Mouse (Mus musculus): ENCODE measurements around the gene Hoxc4.

Gene Hoxc4

DNA sequence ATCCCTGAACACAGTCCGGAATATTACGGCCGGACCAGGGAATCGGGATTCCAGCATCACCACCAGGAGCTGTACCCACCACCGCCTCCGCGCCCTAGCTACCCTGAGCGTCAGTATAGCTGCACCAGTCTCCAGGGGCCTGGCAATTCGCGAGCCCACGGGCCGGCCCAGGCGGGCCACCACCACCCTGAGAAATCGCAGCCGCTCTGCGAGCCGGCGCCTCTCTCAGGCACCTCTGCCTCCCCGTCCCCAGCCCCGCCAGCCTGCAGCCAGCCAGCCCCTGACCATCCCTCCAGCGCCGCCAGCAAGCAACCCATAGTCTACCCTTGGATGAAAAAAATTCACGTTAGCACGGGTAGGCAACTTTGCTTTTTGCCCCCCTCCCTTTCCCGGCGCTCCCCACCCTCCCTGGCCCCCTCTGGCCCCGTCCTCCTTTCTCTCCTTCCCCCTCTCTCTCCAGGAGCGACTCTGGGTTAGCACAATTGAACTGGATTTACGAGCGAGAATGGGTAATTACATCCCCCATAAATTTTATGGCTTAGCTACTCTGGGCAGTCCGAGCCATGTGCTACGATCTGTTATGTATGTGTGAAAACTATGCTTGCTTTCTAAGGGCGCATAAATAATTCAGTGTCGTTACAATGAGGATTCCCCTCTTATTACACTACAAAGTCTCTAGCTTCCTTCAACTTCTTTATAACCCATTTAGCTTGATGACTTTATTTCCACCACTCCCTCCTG, 16.2 kb downstream of the Hoxc4 start:
- CTCF ChIA-PET = no interaction called here

DNA sequence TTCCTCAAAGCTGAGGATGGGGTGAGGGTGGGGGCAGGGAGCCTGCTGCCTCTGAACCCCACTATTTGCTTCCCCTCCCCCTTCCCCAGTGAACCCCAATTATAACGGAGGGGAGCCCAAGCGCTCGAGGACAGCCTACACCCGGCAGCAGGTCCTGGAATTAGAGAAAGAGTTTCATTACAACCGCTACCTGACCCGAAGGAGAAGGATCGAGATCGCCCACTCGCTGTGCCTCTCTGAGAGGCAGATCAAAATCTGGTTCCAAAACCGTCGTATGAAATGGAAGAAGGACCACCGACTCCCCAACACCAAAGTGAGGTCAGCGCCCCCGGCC, 16.8 kb downstream of the Hoxc4 start:
- CTCF ChIA-PET = no interaction called here

DNA sequence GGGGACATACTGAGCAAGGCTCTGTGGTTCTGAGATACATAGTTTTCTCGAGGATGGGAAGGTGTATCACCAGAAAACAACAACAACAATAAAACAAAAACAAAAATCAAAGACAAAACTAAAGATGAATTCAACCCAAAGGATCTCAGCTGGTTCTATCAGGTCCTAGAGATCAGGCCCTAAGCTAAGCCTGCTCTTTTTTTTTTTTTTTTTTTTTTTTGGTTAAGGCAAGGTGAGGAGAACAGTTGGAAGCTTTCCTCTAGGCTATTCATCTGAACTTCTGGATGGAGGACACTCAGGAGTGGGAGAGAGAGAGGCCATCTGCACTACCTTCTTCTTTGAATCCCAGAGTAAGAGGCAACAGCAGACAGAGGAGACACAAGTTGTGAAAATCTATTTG, 18.8 kb downstream of the Hoxc4 start:
- CTCF ChIA-PET = no interaction called here

DNA sequence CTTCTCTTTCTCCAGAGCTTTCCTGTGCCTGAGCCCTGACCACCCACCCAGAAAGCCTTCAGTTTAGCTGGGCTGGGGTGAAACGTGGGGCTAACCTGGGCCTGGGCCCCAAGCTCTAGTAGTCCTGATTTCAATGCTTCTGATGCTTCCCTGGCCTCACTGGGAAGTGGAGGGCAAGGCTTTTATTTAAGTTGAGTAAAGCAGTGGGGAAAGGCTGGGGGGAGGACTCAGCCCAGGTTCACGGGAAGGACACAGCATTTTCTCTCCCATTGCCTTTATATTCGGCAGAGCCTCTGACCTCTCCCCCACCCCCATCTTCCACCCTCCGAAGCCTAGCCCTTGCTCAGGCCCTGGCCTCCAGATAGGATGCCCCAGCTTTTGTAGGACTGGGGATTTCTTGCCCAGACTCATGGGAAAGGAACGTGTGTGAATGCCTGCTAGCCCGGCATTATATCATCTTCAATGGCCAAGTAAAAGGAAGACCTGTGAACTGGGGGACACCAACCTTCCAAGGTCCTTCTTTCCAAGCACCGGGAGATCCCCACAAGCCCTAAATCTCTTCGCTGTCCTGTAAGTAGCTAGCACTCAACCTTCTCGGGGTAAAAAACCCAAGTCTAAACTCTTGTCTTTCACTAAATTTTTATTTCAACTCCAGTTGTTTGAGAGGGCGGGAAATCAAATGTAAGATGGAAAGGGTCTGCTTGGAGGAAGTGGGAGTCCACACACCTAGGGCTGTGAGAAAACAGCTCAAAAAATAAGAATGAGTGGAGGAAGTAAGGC, 20.2 kb downstream of the Hoxc4 start:
- CTCF ChIA-PET = no interaction called here

DNA sequence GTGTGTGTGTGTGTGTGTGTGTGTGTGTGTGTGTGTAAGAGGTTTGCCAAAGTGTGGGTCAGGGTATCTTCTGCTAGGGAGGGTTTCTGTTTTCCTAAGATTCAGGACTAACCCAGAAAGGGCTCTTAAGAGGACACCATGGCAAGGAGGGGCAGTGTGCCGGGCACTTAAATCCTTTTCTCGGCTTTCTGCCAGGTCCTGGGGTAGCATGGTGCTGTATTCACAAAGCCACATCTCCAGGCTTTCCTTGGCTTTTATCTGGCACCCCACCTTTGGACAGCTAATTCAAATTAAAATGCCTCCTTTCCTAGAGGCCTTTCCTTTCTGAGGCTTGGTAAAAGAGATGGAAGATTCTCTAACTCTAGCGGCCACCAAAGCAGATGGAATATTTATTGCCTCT, 20.9 kb downstream of the Hoxc4 start:
- CTCF ChIA-PET = no interaction called here

DNA sequence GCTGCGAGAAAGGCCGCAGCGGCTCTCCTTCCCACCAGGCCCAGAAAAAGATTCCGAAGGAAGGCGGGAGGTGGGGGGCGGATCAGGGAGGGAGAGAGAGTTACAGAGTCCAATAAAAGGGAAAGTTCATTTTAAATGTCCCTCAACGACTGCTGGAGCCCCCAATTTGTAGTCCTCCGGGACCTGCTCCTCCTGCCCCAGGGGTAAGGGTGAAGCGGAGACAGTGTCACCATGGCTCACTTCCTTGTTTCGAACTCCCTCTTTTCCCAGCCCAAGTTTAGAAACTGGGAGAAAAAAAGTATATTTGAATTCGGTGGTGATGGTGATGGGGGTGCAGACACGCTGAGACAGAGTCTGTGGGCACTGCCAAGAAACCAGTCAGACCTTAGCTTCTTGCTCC, 21.9 kb downstream of the Hoxc4 start:
- CTCF ChIA-PET = no interaction called here

DNA sequence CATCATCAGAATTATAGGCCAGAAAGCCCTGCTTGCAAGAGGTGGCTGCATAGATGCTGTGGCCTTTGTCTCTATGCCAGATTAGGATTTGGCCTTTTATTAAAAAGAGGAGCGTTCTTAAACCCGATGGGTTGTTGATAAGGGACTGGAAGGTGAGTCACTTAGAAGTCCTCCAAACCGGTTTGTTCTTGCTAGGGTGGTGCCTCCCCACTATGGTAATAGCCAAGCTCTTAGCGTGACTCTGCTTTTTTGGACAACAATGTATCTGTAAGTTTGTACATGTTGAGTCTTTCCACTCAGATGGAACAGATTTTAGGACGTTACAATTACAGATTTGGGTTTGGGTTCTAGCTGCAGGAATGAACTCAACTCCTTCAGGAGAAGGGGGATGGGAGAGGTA, 22.9 kb downstream of the Hoxc4 start:
- CTCF ChIA-PET = interaction anchor here (0.5 kb wide), 1 partner anchor 18 kb away, joined by 3 read pairs; no protein-coding TSS in a partner anchor

DNA sequence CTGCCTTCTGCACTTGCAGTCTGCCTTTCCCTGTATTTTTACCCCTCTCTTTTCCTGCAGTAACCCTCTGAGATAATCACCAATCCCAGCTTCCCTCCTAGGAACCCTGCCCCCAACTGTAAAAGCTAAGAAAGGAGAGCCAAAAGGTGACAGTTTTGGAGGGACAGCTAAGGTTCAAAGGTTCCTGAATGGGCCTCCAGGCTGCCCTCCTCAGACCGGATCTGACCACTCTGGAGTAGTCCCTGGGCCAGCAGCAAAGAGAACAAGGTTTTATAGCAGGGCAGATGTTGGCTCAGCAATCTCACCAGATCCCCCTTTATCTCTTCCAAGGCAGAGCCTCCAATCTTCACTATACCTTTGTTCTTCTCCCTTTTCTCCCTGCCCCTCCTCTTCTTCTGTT, 23.5 kb downstream of the Hoxc4 start:
- CTCF ChIA-PET = no interaction called here

DNA sequence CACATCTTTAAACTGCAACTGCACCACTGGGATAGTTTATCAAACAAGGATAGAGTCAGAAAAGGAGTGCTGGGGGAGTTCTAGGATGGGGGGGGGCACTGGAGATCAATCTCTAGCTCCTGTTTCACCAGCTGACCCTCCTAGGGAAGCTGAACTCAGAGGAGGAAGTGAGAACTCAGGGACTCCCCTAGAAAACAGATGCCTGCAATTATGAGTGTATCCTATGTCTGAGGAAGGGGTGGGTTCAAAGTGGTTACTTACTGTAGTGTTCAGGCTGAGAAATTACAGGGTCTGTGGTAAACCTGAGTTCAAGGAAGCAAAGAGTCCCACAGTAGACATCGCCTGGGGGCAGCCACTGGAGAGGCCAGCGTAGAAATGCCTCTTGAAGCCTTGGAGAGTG, 32.9 kb downstream of the Hoxc4 start:
- CTCF ChIA-PET = no interaction called here

DNA sequence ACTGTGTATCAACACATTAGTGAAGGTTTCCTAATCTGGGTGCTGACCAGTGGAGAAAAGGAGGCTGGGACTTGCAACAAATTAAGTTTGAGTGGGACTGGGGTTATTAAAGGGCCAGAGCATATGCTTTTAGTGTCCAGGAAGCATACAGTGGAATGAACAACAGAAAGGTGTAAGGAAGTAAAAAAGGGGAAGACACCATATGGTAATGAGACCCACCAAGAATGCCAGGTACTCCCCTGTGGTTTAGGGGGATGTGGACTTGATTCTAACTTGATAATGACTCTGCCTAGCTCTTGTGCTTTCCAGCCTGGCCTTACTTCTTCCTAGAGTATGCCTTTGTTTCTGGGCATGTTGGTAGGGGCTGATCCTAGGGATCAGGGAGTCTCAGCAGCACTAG, 34.5 kb downstream of the Hoxc4 start:
- CTCF ChIA-PET = no interaction called here

DNA sequence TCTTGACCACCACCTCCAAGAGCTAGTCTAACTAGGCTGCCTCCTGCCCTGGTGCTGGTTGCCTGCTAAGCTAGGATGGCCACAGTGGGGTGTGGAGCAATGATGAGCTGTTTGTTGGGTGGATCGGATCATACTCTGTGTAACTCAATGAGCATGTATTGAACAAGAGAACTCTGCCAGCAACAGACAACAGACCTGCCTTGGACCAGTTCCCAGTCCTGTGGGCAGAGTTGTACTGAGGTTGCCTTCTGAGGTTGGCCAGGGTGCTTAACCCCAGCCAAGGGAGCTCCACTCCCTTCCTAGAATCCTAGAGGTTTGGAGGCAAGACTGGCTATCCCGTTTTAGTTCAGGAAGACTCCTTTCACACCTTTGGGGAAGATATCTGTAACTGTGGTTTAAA, 37.7 kb downstream of the Hoxc4 start:
- CTCF ChIA-PET = no interaction called here

DNA sequence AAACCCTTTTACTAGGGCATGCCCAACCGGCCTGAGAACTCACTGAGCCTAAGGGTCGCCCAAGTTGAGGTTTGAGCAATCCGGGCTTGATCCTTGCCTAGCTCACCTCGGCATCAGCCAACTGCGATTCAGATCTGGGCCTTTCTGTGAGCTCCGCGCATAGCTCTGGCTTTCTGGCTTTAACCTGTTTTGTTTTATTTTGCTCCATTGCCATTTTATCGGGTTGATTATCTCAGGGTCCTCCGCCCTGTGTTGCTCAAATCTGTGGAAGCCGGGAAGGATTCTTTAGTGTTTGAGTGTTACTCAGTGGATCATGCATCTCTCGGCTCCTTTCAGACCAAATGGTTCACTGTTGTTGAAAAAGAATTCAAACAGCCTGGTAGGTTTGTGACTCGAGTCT, 40.0 kb downstream of the Hoxc4 start:
- CTCF ChIA-PET = no interaction called here

DNA sequence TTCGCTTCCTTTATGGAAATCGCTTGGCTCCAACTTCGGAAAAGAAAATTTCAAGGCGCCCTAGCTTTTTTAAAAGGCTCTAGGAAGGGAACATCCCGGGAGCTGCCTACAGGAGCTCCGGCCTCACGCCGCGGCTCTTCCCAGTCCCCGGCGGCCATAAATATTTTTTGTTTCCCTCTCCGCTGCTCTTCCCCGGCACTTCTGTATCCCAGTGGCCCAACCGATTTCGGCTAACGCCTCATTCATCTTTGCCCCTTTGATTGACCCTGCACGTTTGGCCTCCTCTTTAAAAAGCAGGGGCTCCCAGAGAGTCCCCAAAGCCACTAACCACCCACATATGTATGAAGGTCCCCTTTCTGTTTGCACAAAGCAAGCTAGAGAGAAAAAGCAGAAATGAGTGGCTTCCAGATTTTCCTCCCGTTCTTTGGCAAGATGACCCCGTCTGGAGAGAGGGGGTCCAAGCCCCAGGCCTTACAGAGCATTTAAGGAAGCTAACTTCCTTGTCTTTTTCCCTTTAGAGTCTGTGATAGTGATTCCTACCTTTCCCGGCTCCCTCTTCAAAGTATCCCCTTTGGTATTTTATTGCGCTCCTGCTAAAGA, 40.8 kb downstream of the Hoxc4 start:
- CTCF ChIA-PET = no interaction called here

DNA sequence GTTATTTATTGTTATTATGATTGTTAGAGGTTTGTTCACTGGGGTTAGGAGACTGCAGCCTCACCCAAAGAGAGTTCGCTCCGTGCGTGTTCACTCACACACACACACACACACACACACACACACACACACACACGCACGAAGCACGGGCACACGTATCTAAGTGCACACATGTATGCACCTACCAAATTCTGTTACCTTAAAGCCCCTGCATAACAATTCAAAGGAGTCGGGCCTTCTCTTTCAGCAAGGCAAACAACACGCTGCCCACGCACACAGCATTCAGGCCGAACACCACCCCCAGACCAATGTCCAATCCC, 41.2 kb downstream of the Hoxc4 start:
- CTCF ChIA-PET = no interaction called here

DNA sequence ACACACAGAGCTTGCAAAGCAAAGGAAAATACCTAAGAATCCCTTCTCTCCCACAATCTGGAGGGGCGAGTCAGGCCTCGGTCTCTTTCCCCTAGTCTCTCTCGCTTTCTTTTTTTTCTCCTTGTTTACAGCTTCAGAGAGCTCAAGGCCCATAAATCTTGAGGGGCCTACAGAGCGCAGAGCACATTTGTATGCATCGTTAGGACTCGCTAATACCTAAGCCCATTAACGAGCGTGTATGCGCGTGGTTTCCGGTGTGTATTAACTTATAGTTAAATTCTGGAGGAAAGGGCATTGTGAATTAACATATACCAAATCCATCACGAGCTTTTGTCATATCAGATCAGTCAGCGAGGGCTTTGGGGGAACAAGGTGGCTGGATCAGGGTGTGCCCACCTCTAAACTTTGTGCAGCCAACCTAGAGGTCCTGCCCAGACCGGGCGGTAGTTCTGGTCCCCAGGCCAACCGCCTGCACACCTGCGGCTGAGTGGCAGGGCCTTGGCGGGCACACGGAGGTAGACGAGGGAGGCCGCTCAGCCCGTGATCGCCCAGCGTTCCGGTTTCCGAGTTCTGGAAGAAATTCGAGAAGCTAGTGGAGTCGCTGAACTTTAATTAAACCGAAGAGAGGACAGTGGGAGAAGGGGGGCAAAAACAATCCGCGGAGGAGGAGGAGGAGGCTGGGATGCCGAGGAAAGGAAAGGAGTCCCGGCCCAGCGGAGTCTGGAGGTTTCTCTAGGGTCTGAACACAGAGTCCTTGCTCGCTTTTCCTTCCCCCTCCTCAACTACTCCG, 41.8 kb downstream of the Hoxc4 start:
- CTCF ChIA-PET = no interaction called here

DNA sequence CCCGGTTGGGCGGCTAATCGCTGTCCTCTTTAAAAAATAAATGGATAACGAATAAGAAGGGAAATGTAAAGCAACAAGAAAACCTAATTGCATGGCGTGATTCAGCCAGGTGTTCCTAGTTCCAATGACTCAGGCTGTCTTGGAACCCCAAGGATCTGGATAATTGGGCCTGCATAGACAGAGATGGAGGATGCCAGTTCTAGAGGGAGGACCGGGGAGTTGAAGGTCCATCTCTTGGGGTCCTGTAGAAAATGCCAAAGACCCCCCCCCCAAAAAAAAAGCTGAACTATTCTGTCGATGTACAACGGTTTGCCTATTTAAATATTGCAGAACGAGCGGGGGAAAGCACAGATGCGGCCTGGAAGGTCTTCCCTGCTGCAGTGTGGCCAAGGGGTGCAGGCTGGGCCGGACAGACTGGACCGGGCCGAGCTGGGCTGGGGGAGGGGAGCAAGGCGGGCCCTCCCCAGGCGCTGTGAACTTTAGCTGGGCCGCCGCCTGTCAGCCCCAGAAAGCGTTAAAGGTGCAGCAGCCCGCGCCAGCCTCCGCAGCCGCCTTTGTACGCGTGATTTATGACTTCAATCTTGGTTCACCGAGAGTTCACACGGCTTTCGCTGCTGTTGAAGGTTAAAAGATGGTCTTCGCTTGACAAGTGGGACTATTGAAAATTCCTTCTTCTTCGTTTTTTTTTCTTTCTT, 42.5 kb downstream of the Hoxc4 start:
- CTCF ChIA-PET = interaction anchor here (0.6 kb wide), 1 partner anchor 76 kb away, joined by 3 read pairs; no protein-coding TSS in a partner anchor

DNA sequence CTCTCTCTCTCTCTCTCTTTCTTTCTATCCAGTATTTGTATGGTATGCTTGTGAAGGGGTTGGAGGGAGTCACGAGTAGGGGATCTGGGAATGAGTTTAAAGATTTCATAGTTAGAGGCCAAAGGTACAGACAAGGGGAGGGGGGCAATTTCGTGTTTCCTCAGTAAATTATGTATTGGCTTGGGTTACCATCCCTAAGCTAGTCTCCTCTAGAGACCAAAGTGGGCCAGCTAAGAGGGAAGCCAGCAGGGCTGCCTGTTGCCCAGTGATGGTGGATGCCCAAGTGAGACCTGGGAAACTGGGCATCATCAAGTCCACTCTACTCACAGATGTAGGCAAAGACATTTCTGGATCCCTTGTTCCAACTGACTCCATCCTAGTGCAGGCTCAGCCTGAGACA, 43.3 kb downstream of the Hoxc4 start:
- CTCF ChIA-PET = no interaction called here

DNA sequence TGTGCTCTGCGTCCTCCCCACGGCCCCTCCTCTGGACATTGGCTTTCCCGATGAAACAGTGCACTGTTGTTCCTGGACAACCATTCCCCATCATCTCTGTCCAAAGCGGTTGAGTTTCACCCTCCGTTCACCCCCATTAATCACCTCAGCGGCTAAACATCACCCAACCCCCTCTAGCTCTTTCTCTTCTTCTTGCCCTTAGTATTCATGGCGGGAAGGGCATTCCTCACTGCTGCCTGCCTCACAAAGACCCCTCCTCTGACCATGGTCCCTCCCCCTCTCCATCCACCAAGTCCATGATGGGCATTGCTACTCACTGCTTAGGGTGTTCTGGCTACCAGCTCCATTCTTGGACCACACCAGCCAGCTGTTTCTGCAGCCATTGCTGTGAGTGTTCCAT, 46.9 kb downstream of the Hoxc4 start:
- CTCF ChIA-PET = interaction anchor here (0.5 kb wide), 1 partner anchor 13 kb away, joined by 32 read pairs; no protein-coding TSS in a partner anchor

DNA sequence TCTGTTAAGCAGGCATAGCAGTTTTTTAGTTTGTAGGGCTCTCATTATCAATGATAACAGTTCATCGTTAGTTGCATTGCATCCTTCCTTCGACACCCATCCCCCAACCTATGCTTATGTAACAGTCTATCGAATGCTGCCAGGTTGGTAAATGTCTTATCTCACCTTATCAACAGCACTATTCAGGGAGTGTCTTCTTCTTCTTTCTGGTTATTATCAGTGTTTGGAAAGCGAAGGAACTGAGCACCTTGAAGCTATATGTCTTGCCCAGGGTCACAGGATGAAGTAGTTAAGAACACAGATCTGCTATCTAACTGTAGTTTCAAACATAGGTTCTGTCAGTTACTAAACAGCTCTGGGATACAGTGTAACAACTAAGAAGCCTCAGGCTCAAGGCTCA, 49.0 kb downstream of the Hoxc4 start:
- CTCF ChIA-PET = no interaction called here

DNA sequence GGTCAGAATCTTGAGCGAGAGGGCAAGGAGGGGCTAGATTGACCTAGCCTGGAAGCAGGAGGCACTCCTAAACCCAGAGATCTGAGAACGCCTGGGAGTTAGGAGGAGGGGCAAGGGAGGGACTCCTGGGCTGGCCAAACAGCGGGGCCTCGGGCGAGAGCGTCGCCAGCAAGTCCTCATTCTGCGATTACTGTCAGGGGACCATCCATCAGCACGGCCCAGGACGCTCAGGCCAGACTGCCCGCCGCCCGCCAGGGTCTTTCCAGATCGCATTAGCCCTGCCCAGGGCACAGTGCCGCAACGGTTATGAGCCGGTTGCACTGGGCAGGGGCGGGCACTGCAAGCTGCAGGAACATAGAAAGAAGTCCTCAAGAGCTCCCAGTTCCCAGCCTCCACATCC, 50.4 kb downstream of the Hoxc4 start:
- CTCF ChIA-PET = no interaction called here

DNA sequence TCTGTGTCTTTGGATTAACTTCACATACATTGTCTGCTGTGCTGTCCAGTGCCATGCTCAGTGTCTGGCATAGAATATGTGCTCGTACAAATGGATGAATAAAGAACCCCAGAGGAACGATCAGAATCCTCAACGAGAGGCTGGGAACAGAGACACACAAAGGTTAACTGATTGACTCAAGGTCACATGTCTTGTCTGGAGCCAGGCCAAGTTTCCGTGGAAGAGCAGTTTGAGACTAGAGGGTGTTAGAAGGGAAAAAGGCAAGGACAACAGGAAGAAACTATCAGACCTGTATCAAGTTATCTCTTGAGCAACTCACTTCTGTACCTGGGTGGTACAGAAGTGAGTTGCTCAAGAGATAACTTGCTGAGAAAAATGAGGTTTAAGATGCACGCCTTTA, 52.5 kb downstream of the Hoxc4 start:
- CTCF ChIA-PET = no interaction called here
